Mouse (Mus musculus): ENCODE measurements around the gene Cradd.

DNA sequence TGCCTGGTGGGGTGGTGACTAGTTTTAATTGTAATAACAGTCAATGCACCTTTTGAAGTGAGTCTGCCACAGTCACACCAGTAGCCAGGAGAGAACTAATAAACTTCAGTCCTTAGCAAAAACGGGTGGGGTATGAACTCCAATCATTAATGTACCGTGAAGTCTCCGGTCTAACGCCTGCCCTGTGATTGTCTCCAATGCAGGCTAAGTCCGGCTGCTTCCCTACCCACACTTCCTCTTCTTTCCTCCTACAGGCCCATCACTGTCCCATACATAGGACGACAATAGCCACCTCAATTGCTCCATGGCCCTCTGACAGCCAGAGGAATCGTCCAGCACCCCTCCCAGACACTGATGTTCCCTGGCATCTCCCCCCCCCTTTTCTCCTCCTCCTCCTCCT, 67.8 kb downstream of the Cradd start:
- TF ChIP-seq GATA1 (IDR thresholded peaks at IDR 0.05; ENCODE audit: low read length): no peak
- no peak for TF ChIP-seq TAL1 (IDR thresholded peaks at IDR 0.05; ENCODE audit: low read length)
